Mouse (Mus musculus) heart, embryonic 11.5 days (tissue): ENCODE results near the gene Fgf10. TPM values are rescaled to one million over a fixed set of nuclear protein-coding genes. Genes with fewer than 3 reads are reported as not detected.

Source experiments
- ATAC-seq: fragments of 200-750 bp; cut with Nextera tagmentation; replicated peaks from 2 replicates; pipeline ENCODE4 v1.8.0; 2017; ENCODE audit warnings: moderate library complexity; ENCODE audit not compliant: insufficient number of reproducible peaks, low FRiP score, low TSS enrichment
- H3K27ac ChIP-seq: fragments of 300-500 bp; sonication (generic); 2 replicates; pipeline ENCODE4 v1.5.1; 2014; ENCODE audit warnings: mild to moderate bottlenecking, low read depth, low read length
- H3K27me3 ChIP-seq: fragments of 300-500 bp; sonication (generic); 2 replicates; pipeline ENCODE4 v1.6.1; 2014; ENCODE audit warnings: mild to moderate bottlenecking, low read length, mixed read lengths; ENCODE audit not compliant: control insufficient read depth, insufficient read depth
- H3K36me3 ChIP-seq: fragments of 300-500 bp; sonication (generic); 2 replicates; pipeline ENCODE4 v1.6.1; 2014; ENCODE audit warnings: mild to moderate bottlenecking, low read length, moderate library complexity, mixed read lengths; ENCODE audit not compliant: control insufficient read depth, insufficient read depth
- H3K4me1 ChIP-seq: fragments of 300-500 bp; sonication (generic); 2 replicates; pipeline ENCODE4 v1.6.1; 2014; ENCODE audit warnings: low read length; ENCODE audit not compliant: control insufficient read depth, insufficient read depth
- H3K4me2 ChIP-seq: fragments of 300-500 bp; sonication (generic); 2 replicates; pipeline ENCODE4 v1.6.1; 2014; ENCODE audit warnings: mild to moderate bottlenecking, moderate library complexity
- H3K4me3 ChIP-seq: fragments of 300-500 bp; sonication (generic); 2 replicates; pipeline ENCODE4 v1.5.1; 2014; ENCODE audit warnings: low read depth, low read length
- H3K9ac ChIP-seq: fragments of 300-500 bp; sonication (generic); 2 replicates; pipeline ENCODE4 v1.6.1; 2014; ENCODE audit warnings: mild to moderate bottlenecking, low read depth, low read length, moderate library complexity
- H3K9me3 ChIP-seq: fragments of 300-500 bp; sonication (generic); replicated peaks from 2 replicates; pipeline ENCODE4 v1.6.1; 2016; ENCODE audit warnings: low read length; ENCODE audit not compliant: control insufficient read depth
- WGBS: fragments of 180-500 bp; shearing (Covaris S2); extraction: QIAGEN DNeasy Blood & Tissue Kit; methylation state at CpG from one replicate; pipeline ENCODE4 v1.1.7; 2014; ENCODE audit not compliant: insufficient replicate concordance; 5-methylcytosine and 5-hydroxymethylcytosine counted together
- polyA plus RNA-seq: library from polyadenylated mRNA; unstranded; fragments of >200 nt; fragmentation: Nextera tagmentation; extraction: Ambion mirVana; gene quantifications from 2 replicates; pipeline ENCODE4 v1.2.1, GENCODE M21; 2014

The Fgf10 gene
- polyA plus RNA-seq, 1 experiment from 2014 or later = 1.1 TPM

GRCm38 (mm10) chr13:118731850-118732552 lies 62.4 kb downstream of the Fgf10 start:
- WGBS = 48% methylated on average over 12 of the region's 12 CpGs
- Histone ChIP-seq H3K27me3 (no peaks in the 10 kb centered on the region), H3K4me3 (no peak overlapping the region), H3K36me3 (no peaks in the 10 kb centered on the region), H3K27ac (no peak overlapping the region), H3K4me2 (peak overlapping the region; percentile 55), H3K9ac (no peak overlapping the region), H3K4me1 (no peaks in the 10 kb centered on the region), H3K9me3 (no peaks in the 10 kb centered on the region)
- ATAC-seq = no peak

DNA sequence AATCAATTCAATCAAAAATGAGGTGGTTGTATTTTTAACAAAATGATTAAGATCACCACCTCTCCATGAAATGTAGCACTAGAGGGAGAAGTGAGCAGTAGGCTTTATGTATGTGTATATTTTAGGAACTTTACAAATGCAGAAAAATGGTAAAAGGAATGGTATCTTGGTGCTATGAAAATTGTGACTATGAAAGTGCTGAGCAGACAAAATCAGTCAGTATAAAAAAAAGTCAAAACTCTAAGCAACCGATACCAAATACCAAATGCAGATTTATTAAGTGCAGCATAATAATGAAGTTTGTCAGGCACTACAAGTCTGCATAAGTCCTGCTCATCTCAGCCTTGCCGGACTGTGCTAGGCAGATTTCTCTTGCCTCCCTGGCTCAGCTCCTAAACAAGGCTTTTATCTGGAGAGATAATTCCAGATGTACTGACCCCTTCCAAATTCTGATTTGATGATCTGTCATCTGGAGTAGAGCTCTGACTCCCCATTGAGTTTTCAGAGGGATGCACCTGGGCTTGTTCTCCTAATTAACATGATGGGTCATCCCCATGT lies 70.3 kb downstream of the Fgf10 start:
- Histone ChIP-seq H3K9ac (no peak overlapping the region), H3K27me3 (no peaks in the 10 kb centered on the region), H3K4me1 (no peaks in the 10 kb centered on the region), H3K36me3 (no peaks in the 10 kb centered on the region), H3K4me3 (no peak overlapping the region), H3K27ac (no peak overlapping the region), H3K9me3 (no peaks in the 10 kb centered on the region), H3K4me2 (no peak overlapping the region)
- 67% methylated on average over 2 of the region's 2 CpGs for WGBS
- no peak for ATAC-seq

GRCm38 (mm10) chr13:118742788-118743187 lies 73.2 kb downstream of the Fgf10 start:
- Histone ChIP-seq H3K4me2 (no peak overlapping the region), H3K27ac (no peak overlapping the region), H3K4me1 (no peaks in the 10 kb centered on the region), H3K4me3 (no peak overlapping the region), H3K9me3 (no peaks in the 10 kb centered on the region), H3K27me3 (no peaks in the 10 kb centered on the region), H3K36me3 (no peaks in the 10 kb centered on the region), H3K9ac (no peak overlapping the region)
- WGBS = 70% methylated on average over 4 of the region's 4 CpGs
- ATAC-seq = no peak

DNA sequence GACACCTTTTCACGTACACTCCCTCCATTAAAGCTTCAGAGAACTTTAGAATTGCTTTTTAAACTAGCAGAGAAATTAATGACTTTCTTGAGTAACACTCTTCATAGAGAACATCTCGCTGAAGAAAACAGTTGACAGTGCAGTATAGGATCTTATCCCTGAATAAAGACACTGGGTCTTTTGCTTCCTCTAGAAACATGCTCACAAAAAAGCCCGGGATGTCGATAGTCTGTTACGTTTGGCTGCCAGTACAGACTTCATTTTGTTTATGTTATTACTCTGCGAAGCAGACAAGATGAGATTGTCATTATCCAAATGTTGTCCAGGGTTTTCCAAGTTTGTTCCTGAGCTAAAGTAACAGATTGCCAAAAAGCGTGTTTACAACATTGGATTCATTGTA lies 75.2 kb downstream of the Fgf10 start:
- Histone ChIP-seq H3K4me1 (no peaks in the 10 kb centered on the region), H3K4me2 (no peak overlapping the region), H3K36me3 (no peaks in the 10 kb centered on the region), H3K9ac (no peak overlapping the region), H3K27me3 (no peaks in the 10 kb centered on the region), H3K9me3 (no peaks in the 10 kb centered on the region), H3K4me3 (no peak overlapping the region), H3K27ac (no peak overlapping the region)
- WGBS = 78% methylated on average over 7 of the region's 7 CpGs
- no peak for ATAC-seq

DNA sequence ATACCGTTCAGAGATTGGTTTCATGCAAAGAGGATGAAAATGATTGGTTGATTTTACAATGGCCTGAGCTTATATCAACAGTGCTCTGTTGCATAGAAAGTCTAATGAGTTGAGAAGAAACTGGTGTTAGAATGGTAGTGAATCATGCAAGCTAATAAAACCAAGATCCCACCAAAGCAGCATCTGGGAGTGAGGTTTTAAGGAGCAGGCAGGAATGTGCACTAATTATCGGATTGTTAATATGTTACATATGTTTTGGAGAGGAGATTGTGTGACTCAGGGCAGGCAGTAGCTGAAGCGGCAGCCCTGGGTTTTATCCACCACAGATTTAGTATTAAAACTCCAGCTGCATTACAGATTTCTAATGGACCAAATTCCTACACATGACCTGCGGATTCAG lies 76.8 kb downstream of the Fgf10 start:
- H3K27me3 ChIP-seq = no peaks in the 10 kb centered on the region
- H3K9ac ChIP-seq = no peak overlapping the region
- no peaks in the 10 kb centered on the region for H3K9me3 ChIP-seq
- H3K4me3 ChIP-seq = no peak overlapping the region
- no peak for ATAC-seq
- no peak overlapping the region for H3K27ac ChIP-seq
- H3K4me2 ChIP-seq = no peak overlapping the region
- H3K4me1 ChIP-seq = no peaks in the 10 kb centered on the region
- no peaks in the 10 kb centered on the region for H3K36me3 ChIP-seq
- 76% methylated on average over 4 of the region's 4 CpGs for WGBS

DNA sequence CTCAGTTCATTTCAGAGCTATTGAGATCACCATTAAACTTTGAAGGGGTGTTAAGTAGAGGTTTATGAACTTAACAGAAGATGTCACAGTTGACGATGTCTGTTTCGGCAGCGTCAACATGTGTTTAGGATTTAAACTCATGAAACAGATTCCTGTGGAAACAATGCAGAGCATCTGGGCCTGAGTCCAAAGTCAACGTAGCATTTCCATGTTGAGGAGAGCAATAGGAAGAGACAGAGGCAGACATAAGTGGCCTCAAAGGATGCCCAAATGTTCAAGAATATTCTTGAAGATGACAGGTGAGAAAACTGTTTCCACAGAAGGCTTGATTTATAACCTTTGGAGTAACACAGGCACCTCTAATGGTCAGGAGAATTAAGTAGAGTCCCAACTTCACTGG lies 84.4 kb downstream of the Fgf10 start:
- Histone ChIP-seq H3K4me1 (peaks cover 4% of the 10 kb centered on the region; the same call in 1 of the 2 replicates), H3K4me2 (no peak overlapping the region), H3K27ac (no peak overlapping the region), H3K9me3 (no peaks in the 10 kb centered on the region), H3K27me3 (no peaks in the 10 kb centered on the region; the same call in 1 of the 2 replicates), H3K9ac (no peak overlapping the region), H3K36me3 (no peaks in the 10 kb centered on the region), H3K4me3 (no peak overlapping the region)
- WGBS = 71% methylated on average over 4 of the region's 4 CpGs
- no peak for ATAC-seq

- no peak overlapping the region for H3K9ac ChIP-seq
- peaks cover 6% of the 10 kb centered on the region; the same call in 1 of the 2 replicates for H3K4me1 ChIP-seq
- no peaks in the 10 kb centered on the region for H3K9me3 ChIP-seq
- H3K4me3 ChIP-seq = no peak overlapping the region
- H3K4me2 ChIP-seq = no peak overlapping the region
- H3K27ac ChIP-seq = no peak overlapping the region
- H3K36me3 ChIP-seq = no peaks in the 10 kb centered on the region
- no peaks in the 10 kb centered on the region; the same call in 1 of the 2 replicates for H3K27me3 ChIP-seq
- peak; percentile 59; the same call in 1 of the 2 replicates for ATAC-seq
- 4% methylated on average over 2 of the region's 2 CpGs for WGBS
Observed at GRCm38 (mm10) chr13:118759021-118759420, 89.4 kb downstream of the Fgf10 start.

- WGBS = 96% methylated on average over 2 of the region's 2 CpGs
- Histone ChIP-seq H3K9ac (no peak overlapping the region), H3K4me2 (no peak overlapping the region), H3K4me3 (no peak overlapping the region), H3K27me3 (no peaks in the 10 kb centered on the region), H3K9me3 (no peaks in the 10 kb centered on the region), H3K4me1 (peaks cover 6% of the 10 kb centered on the region; the same call in 1 of the 2 replicates), H3K27ac (no peak overlapping the region), H3K36me3 (no peaks in the 10 kb centered on the region)
- no peak for ATAC-seq
Observed at GRCm38 (mm10) chr13:118762982-118763381, 93.4 kb downstream of the Fgf10 start.

DNA sequence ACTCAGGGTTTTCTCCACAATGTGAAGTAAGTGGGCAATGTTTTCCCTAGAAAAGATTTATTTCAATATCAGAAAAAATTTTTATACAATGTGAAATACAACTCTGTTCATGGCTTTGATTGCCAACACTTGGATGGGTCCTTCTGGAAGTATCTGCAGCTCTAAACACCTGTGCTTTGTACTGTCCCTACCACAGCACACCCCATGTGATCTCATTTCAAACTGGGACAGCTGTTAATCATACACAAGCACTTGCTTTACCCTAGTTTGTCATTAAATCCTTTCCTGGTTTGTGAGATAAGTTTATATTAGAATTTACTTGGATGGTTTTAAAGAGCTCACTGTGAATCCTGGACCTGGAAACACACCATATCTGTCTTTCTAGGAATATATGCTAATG lies 102.6 kb downstream of the Fgf10 start:
- Histone ChIP-seq H3K4me2 (no peak overlapping the region), H3K4me3 (no peak overlapping the region), H3K36me3 (no peaks in the 10 kb centered on the region), H3K27ac (no peak overlapping the region), H3K9ac (no peak overlapping the region), H3K4me1 (no peaks in the 10 kb centered on the region), H3K27me3 (no peaks in the 10 kb centered on the region), H3K9me3 (no peaks in the 10 kb centered on the region)
- no peak for ATAC-seq
